Mouse (Mus musculus) embryonic facial prominence, embryonic 11.5 days (tissue): ENCODE data around the gene Fxyd3. TPM values are rescaled to one million over a fixed set of nuclear protein-coding genes. Genes with fewer than 3 reads are reported as not detected.
A peak's percentile ranks its signal among the peaks of the same experiment; 100 is the strongest.

ENCODE experiments used
- ATAC-seq: fragments of 200-750 bp; cut with Nextera tagmentation; replicated peaks from 2 replicates; pipeline ENCODE4 v1.8.0; 2017; ENCODE audit warnings: low read depth; ENCODE audit not compliant: insufficient number of reproducible peaks, low FRiP score, low TSS enrichment
- DNase-seq: peaks from one replicate; pipeline ENCODE4 v3.0.0-alpha.2; 2015; ENCODE audit warnings: low spot score
- H3K27ac ChIP-seq: fragments of 300-500 bp; sonication (generic); replicated peaks from 2 replicates; pipeline ENCODE4 v1.5.1; 2014; ENCODE audit warnings: mild to moderate bottlenecking, low read depth, low read length, control low read depth
- H3K27me3 ChIP-seq: fragments of 300-500 bp; sonication (generic); 2 replicates; pipeline ENCODE4 v1.6.1; 2014; ENCODE audit warnings: mild to moderate bottlenecking, low read length, moderate library complexity, mixed read lengths; ENCODE audit not compliant: control insufficient read depth, insufficient read depth
- H3K36me3 ChIP-seq: fragments of 300-500 bp; sonication (generic); replicated peaks from 2 replicates; pipeline ENCODE4 v1.6.1; 2014; ENCODE audit warnings: low read depth, mild to moderate bottlenecking, low read length, moderate library complexity, mixed read lengths; ENCODE audit not compliant: control insufficient read depth, insufficient read depth
- H3K4me1 ChIP-seq: fragments of 300-500 bp; sonication (generic); 2 replicates; pipeline ENCODE4 v1.6.1; 2014; ENCODE audit warnings: low read length, mixed read lengths; ENCODE audit not compliant: control insufficient read depth, insufficient read depth
- H3K4me2 ChIP-seq: fragments of 300-500 bp; sonication (generic); 2 replicates; pipeline ENCODE4 v1.6.1; 2014; ENCODE audit warnings: low read depth, mild to moderate bottlenecking, control low read depth, low read length, moderate library complexity
- H3K4me3 ChIP-seq: fragments of 300-500 bp; sonication (generic); 2 replicates; pipeline ENCODE4 v1.5.1; 2014; ENCODE audit warnings: low read depth, low read length, control low read depth
- H3K9ac ChIP-seq: fragments of 300-500 bp; sonication (generic); replicated peaks from 2 replicates; pipeline ENCODE4 v1.6.1; 2014; ENCODE audit warnings: mild to moderate bottlenecking, control low read depth, low read length
- H3K9me3 ChIP-seq: fragments of 300-500 bp; sonication (generic); replicated peaks from 2 replicates; pipeline ENCODE4 v1.6.1; 2016; ENCODE audit warnings: mild to moderate bottlenecking, low read length, inconsistent platforms, mixed read lengths; ENCODE audit not compliant: control insufficient read depth
- WGBS: fragments of 180-500 bp; shearing (Covaris S2); extraction: QIAGEN DNeasy Blood & Tissue Kit; methylation state at CpG from one replicate; pipeline ENCODE4 v1.1.7; 2014; 5-methylcytosine and 5-hydroxymethylcytosine counted together
- polyA plus RNA-seq: library from polyadenylated mRNA; unstranded; fragments of >200 nt; fragmentation: Nextera tagmentation; extraction: Ambion mirVana; gene quantifications from 2 replicates; pipeline ENCODE4 v1.2.1, GENCODE M21; 2014

Fxyd3 gene
- polyA plus RNA-seq, 1 experiment from 2014 or later = 11.8 TPM

DNA sequence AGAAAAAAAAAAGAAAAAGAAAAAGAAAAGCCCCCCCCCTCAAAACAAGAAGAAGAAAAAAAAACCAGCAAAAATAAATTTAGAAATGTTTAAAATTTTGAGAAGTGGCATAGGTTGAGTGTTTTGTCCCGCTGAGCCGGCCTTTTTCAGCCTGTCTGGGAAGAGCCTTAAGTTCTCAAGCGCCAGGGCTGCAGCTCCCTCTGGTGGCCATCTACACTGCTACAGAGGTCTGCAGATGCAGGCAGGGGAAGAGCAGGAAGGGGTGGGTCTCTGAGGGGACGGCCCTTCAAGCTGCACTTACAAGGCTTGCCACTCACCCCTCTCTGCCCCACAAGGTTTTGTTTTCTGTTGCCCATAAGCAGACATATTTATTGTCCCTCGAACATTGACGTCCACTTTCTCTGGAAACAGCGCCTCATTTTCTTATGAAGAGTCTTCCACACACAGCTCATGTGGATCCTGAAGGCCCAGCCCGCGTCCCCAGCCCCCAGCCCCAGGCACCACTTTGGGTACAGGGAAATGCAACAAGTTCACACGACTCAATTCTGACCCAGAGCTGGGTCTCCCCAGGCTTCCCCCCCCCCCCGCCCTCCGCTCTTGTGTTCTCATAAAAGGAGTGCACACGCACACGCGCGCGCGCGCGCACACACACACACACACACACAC, 21.2 kb upstream of the Fxyd3 start:
- H3K27me3 ChIP-seq = no peaks in the 10 kb centered on the region
- H3K36me3 ChIP-seq = no peaks in the 10 kb centered on the region
- no peaks in the 10 kb centered on the region for H3K4me1 ChIP-seq
- H3K9ac ChIP-seq = peak overlapping the region; percentile 25
- peak; percentile 96 for DNase-seq
- peak overlapping the region; percentile 1; the same call in 1 of the 2 replicates for H3K4me3 ChIP-seq
- no peaks in the 10 kb centered on the region for H3K9me3 ChIP-seq
- WGBS = 36% methylated on average over 19 of the region's 20 CpGs
- peak; percentile 88 for ATAC-seq
- peak overlapping the region; percentile 21 for H3K4me2 ChIP-seq
- no peak overlapping the region for H3K27ac ChIP-seq

DNA sequence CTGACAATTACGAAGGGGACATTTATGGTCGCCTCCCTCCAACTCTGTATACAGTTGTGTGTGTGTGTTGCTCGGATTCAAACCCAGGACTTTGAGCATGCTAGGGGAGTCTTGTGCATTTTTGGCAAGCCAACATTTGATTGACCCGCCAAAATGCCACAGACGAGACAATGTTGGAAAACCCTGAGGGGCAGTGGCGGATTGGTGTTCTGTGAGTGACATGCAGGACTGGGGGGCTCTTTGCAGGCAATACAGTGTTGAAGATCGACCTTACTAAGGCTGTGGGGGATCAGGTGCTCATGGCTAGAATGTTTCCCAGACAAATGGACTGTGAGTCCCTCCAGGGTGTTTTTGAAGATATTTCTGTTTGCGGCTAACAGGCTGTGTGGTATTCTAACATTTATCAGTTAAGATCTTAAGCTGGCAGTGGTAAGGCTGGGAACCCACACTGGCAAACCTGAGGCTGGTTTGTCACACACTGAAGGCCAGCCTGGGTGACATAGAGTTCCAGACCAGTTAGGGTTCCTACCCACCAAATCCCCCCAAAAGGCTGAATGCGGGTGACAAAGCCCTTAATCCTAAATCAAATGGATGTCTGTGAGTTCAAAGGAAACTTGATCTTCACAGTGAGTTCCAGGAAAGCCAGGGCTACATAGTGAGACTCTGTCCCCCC, 20.5 kb upstream of the Fxyd3 start:
- Histone ChIP-seq H3K4me1 (no peaks in the 10 kb centered on the region), H3K36me3 (no peaks in the 10 kb centered on the region), H3K9me3 (no peaks in the 10 kb centered on the region), H3K4me3 (no peak overlapping the region), H3K9ac (no peak overlapping the region), H3K4me2 (no peak overlapping the region), H3K27me3 (no peaks in the 10 kb centered on the region), H3K27ac (no peak overlapping the region)
- WGBS = 72% methylated on average over 9 of the region's 9 CpGs
- DNase-seq (peak; percentile 32), ATAC-seq (no peak)

GRCm38 (mm10) chr7:31094774-31095501, 18.4 kb upstream of the Fxyd3 start:
- WGBS = 26% methylated on average over 12 of the region's 12 CpGs

DNA sequence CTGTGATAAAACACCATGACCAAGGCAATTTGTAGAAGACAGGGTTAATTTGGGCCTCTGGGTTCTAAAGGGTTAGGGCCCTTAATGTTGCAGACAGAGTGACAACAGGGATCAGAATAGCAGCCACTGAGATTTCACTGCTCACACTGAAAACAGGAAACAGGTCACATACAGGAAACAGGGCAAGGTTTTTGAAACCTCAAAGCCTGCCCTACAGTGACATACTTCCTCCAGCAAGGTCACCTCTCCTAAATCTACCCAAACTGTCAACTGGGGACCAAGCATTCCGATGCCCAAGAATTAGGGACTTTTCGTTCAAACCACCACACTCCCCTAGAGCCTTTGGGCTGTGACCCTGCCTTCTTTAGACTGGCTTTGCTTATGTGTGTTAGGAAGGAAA, 13.2 kb upstream of the Fxyd3 start:
- ATAC-seq (no peak), DNase-seq (no peak)
- no peak overlapping the region for H3K9ac ChIP-seq
- H3K27ac ChIP-seq = no peak overlapping the region
- no peaks in the 10 kb centered on the region for H3K27me3 ChIP-seq
- H3K4me1 ChIP-seq = no peaks in the 10 kb centered on the region
- no peaks in the 10 kb centered on the region for H3K9me3 ChIP-seq
- no peak overlapping the region for H3K4me2 ChIP-seq
- H3K4me3 ChIP-seq = no peak overlapping the region
- 86% methylated on average over 2 of the region's 2 CpGs for WGBS
- H3K36me3 ChIP-seq = no peaks in the 10 kb centered on the region

More at GRCm38 (mm10) chr7:31094774-31095501, 18.4 kb upstream of the Fxyd3 start:
- H3K36me3 ChIP-seq = no peaks in the 10 kb centered on the region
- no peak overlapping the region for H3K27ac ChIP-seq
- H3K27me3 ChIP-seq = no peaks in the 10 kb centered on the region
- no peaks in the 10 kb centered on the region for H3K4me1 ChIP-seq
- no peak for DNase-seq
- no peak overlapping the region for H3K4me2 ChIP-seq
- no peak overlapping the region for H3K9ac ChIP-seq
- H3K9me3 ChIP-seq = no peaks in the 10 kb centered on the region
- no peak overlapping the region for H3K4me3 ChIP-seq
- ATAC-seq = no peak

DNA sequence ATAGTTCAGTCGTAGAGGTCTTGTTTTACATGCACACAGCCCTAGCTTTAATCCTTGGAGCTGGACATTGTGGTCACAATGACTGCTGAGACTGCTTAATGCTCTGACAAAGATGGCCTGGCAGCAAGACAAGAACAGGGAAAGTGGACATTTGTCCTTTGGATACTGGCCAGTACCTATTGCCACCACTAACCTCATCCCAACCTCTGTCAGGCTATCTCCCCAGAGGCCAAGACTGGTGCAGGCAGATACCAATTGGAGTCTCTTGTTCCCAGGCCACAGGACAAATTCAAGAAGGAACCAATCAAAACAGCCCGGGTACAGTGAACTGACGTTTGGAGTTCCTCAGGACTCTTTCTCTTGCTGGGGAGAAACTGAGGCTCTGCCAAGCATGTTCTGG, 11.7 kb upstream of the Fxyd3 start:
- ATAC-seq (no peak), DNase-seq (no peak)
- Histone ChIP-seq H3K27me3 (no peaks in the 10 kb centered on the region), H3K9ac (no peak overlapping the region), H3K27ac (no peak overlapping the region), H3K36me3 (no peaks in the 10 kb centered on the region), H3K4me2 (no peak overlapping the region), H3K4me1 (no peaks in the 10 kb centered on the region), H3K9me3 (no peaks in the 10 kb centered on the region), H3K4me3 (no peak overlapping the region)
- 64% methylated on average over 3 of the region's 3 CpGs for WGBS

GRCm38 (mm10) chr7:31087262-31087661, 10.8 kb upstream of the Fxyd3 start:
- ATAC-seq = no peak

GRCm38 (mm10) chr7:31086175-31086755, 9.8 kb upstream of the Fxyd3 start:
- Histone ChIP-seq H3K4me3 (no peak overlapping the region), H3K36me3 (no peaks in the 10 kb centered on the region), H3K27me3 (no peaks in the 10 kb centered on the region), H3K27ac (no peak overlapping the region), H3K9ac (no peak overlapping the region), H3K4me1 (no peaks in the 10 kb centered on the region; the same call in 1 of the 2 replicates), H3K4me2 (no peak overlapping the region), H3K9me3 (no peaks in the 10 kb centered on the region)
- DNase-seq (no peak), ATAC-seq (no peak)
- WGBS = 91% methylated on average over 9 of the region's 9 CpGs

More at GRCm38 (mm10) chr7:31087262-31087661, 10.8 kb upstream of the Fxyd3 start:
- no peaks in the 10 kb centered on the region for H3K9me3 ChIP-seq
- no peaks in the 10 kb centered on the region for H3K27me3 ChIP-seq
- no peak overlapping the region for H3K27ac ChIP-seq
- no peaks in the 10 kb centered on the region for H3K36me3 ChIP-seq
- no peak for DNase-seq
- no peak overlapping the region for H3K4me2 ChIP-seq
- 74% methylated on average over 2 of the region's 2 CpGs for WGBS
- no peaks in the 10 kb centered on the region; the same call in 1 of the 2 replicates for H3K4me1 ChIP-seq
- H3K9ac ChIP-seq = no peak overlapping the region
- no peak overlapping the region for H3K4me3 ChIP-seq
